Mouse (Mus musculus): ENCODE measurements at regions not wholly inside any gene's neighbourhood (a gene's known extent, or its start where the extent isn't known, plus 50 kb on each side); places are given as distances from the start of the nearest gene placed in this dataset.
A peak's percentile ranks its signal among the peaks of the same experiment; 100 is the strongest.

DNA sequence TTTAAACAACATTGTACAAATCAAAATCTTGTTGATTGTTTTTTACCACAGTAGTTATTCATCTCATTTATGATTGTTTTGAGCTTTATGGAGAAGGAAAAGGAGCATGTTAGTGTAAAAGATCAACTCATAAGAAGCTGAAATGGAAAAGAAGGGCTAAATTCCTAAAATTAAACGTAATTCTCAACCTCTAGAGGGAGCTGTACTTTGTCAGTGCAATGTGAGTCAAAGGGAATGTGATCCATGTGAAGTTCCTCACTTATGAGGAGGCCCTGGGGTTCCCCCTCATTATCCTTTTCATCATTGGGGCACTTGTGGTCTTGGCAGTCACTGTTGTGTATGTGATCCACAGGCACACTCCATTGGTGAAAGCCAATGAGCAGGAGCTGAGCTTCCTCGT, 54.0 kb upstream of the Vmn2r7 start:
- no peak for ATAC-seq (replicated peaks; ENCODE audit: poor library complexity)

DNA sequence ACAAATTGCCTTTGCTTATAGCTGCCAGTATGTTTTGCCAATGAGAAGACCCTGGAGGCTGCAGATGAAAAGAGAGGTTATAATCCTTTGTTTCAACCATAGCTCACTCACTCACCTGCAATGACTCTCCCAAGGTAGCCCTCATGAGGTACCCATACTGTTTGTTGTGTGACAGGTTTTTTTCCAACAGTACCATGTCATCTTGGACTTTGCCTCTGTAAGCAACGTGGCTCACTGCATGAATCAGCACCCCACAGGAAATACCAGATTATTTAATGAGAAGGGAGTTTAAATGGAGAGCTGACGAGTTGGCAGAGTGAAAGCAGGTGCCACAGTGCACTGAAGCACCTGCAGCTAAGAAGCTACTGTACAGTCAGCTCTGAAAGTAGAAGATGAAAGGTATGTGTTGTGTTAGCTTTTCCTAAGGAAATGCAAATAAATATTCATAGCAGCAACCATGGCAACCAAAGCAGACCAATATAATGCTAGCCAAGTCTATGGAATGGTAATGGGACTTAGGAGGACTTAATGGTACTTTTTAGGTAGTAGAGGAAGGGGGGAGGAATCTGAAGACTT, 56.8 kb upstream of the Vmn2r7 start:
- no peak for ATAC-seq (replicated peaks; ENCODE audit: poor library complexity)

DNA sequence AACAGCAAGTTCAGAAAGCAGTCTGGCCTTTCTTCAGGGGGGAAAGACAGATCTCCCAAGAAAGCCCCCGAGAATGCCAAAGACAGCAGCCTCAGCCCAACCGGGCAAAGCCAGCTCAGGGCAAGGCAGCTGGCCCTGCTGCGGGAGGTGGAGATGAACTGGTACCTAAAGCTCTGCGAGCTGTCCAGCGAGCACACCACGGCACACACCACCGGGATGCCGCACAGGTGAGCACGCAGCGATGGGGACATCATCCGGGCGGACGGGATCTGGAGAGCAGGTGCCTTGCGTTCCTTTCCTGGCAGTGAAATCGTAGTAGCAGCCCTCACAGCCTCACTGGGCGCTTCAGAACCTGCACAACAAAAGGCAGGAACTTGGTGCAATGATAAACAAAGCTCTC, 104.7 kb upstream of the Vmn2r7 start:
- ATAC-seq (replicated peaks; ENCODE audit: poor library complexity) = no peak

DNA sequence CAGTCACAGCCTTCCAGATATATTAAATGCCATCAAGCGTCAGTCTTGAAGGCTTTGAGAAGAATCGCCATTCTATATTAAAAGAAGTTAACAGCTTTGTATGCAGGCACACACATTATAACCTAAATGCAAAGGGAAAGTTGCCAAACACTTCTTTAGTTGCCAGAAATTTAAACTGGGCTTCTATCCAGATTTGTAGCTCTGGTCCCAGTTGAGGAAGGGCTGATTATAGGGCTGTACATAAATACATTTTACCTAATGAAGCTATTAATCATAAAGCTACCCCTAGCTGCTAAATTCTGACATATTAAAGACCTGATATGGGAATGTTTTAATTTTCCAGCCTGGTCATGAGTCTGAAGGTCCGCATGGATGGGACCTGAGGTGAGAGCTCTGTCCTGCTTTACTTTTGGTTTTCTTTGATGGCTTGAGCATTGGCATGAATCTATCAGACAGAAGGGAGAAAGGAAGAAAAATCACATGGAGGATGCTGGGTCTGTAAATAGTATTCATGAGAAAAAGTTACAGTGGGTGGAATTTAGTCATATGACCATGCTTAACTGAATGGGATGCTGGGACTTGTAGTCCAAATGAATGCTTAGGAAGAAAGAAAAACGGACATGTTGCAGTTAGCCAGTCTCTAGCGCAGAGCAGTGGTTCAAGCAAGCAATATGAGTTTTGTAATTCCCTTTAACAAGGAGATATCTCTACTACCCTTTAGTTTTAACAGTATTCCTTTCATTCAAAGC, 120.3 kb upstream of the Vmn2r7 start:
- no peak for ATAC-seq (replicated peaks; ENCODE audit: poor library complexity)

DNA sequence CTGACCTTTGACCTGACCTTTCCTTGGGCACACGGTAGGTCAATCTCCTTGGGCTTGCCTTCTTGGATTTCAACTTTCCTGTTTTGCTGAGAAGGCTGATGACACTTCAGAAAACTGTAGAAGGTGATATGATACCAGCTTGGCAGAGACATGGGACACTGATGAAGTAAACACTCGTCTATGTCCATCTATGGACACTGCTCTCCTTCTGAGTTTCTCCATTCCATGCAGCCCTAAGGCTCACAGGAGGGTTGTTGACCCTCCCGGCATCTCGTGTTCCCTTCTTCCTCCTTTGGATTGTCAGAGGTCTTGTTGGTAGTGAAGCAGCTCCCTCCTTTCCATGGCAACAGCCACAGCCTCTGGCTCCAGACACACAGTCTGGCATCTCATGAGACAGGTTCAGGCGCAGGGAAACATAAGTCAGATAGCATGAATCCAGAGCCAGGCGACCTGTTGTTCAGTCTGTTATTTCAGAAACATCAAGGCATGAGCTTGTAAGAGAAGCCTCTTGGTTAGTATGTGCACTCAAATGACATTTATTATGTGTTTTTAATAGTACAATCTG, 120.9 kb upstream of the Vmn2r7 start:
- ATAC-seq (replicated peaks; ENCODE audit: poor library complexity) = no peak

DNA sequence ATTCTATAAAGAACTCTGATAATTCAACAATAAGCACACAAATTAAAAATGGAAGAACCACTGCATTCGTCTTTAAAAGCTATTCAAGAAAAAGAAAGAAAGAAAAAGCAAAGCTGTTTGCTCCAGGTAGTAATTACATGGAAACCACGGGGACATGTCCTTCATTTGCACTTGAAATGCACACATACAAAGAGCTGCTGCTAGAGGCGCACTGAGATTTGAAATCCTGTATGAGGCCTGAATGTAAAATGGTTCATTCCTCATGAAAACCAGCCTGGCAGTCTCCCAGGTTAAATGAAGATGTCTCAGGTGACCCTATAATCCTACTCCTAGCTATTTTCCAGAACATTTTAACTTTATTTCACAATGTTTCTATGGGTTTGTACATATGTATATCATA, 123.7 kb upstream of the Vmn2r7 start:
- ATAC-seq (replicated peaks; ENCODE audit: poor library complexity) = no peak

DNA sequence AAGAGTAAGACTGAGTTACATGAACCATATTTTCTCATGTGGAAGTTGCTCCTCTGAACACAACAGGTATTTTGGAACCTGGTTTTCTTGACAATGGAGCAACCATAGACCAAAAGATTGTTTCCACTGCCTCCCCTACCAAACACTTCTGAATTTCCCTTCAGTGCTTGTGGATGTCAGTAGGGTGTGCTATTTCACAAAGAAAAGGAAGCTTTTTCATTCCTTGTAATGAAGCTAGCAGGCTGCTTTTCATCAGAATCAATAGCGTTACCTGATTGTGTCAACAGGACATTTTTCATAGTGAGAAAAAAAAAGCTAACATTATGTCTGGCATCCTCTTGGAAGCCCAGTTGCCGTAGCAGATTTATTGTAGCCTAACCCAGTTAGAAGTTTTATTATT, 124.8 kb upstream of the Kcnab1 start:
- ATAC-seq (replicated peaks; ENCODE audit: poor library complexity) = no peak

DNA sequence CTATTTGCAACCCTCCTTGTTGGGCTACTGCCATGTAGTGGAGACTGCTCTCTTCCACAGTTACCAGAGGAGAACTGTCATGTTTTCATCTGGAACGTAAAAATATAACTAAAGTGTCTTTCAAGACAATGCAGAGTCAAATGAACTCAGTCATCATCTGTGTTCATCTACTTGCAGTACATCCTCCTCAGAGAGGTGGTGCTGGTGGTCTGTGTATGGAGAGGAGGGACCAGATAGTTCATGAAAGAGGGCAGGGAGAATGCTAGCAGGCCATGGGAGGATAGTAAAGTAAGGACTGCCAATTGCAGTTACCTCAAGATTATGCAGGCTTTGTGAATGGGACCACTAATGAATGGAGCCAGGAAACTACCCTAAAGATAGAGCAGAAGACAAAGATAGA, 121.5 kb upstream of the Kcnab1 start:
- no peak for ATAC-seq (replicated peaks; ENCODE audit: poor library complexity)

DNA sequence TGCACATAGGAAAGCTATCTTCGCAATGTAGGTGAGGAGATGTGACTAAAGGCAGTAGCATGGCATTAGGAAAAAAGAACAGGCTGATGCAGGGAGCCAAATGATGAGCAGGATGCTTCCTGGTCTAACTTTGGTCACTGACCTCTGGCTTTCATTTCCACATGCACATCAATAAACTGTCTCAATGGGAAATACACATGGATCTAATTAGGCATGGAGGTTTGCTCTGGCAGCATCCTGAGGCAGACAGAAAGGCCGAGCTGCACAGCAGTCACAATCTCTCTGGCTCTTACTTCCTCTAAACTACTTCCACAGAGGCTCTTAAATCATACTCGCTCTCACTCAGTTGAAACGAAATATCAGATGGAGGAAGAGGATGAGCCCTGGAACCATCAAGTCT, 112.7 kb upstream of the Kcnab1 start:
- no peak for ATAC-seq (replicated peaks; ENCODE audit: poor library complexity)

DNA sequence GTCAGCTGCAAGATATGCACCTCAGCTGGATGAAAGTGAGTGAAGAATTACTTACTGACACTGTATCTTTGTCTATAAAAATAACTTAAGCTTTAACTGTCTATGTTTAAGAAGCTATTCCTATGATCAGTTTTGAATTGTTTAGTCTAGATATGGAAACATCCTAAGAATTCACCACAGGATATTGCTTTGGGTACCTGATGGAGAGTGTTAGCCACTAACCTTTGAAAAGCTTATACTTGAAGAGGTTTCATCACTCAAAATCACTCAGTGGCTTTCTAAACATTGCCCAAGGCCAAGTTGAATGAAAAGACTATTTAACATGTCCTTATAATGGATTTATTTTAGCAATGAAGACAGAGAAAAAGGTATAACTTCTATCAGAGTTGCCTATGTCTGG, 111.6 kb upstream of the Kcnab1 start:
- no peak for ATAC-seq (replicated peaks; ENCODE audit: poor library complexity)

DNA sequence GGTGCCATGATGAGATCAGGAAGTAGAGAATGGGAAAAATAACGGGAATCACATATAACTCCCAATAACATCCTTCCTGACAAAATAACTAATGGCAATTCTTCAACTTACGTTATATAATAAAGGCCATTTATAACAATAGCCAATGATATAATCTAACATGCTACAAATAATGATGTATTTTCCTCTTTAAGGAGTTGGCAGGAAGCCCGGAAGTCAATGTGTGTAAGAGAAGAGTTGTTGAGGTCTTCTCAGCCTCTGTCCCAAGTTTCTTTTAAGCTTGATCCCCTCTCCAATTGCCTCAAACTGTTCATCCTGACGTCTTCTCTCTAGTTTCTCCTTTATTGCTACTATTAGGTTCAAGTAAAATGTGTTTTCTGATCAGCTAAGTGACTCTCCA, 108.1 kb upstream of the Kcnab1 start:
- no peak for ATAC-seq (replicated peaks; ENCODE audit: poor library complexity)

DNA sequence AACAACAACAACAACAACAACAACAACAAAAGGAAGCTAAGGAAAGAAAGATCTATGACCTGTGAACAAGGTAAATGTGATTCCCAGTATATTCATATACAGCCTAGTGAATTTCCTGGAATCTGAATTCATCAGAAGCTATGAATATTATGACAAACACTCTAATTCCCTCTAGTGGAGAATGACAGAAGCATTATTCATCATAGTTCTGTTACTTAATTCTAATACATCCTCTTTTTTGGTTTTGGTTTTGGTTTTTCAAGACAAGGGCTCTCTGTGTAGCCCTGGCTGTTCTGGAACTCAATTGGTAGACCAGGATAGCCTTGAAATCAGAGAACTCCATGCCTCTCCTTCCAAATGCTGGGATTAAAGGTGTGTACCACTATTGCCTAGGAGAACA, 106.6 kb upstream of the Kcnab1 start:
- peak; percentile 29; the same call in 1 of the 2 replicates for ATAC-seq (replicated peaks; ENCODE audit: poor library complexity)

DNA sequence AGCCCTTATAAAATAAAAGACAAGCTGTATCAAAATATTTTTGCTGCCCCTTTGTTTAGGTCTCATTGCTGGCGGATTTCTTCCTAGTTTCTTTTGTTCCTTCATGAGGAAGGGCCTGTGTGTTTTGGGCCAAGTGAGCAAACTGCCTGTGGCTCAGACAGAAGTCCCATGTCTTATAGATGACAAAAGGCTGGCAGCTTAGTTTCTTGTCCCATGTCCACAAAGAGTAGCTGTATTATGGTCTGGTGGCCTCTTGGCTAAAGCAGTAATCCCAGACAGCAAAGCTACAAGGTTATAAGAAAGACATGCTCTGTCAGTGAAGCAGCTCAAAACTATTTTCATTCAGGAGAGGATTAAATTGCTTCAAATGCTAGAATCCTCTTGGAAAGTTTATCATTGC, 103.1 kb upstream of the Kcnab1 start:
- ATAC-seq (replicated peaks; ENCODE audit: poor library complexity) = no peak

DNA sequence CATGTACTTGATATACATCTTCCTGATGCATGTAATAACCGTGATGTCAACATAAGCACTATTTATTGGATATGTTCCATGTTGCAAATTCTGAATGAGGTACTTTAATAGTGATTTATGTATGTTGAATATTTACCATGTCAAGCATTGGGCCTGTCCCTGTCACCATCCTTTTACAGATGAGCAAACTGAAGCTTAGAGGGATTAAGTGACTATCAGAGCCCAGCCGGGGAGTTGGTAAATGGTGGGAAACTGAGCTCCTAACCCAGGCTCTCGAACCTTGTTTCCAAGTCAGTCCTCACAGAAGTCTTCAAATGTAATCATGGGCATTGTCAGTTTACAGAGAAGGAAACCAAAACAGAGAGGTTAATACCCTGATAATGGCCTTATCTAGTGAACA, 102.6 kb upstream of the Kcnab1 start:
- ATAC-seq (replicated peaks; ENCODE audit: poor library complexity) = no peak

DNA sequence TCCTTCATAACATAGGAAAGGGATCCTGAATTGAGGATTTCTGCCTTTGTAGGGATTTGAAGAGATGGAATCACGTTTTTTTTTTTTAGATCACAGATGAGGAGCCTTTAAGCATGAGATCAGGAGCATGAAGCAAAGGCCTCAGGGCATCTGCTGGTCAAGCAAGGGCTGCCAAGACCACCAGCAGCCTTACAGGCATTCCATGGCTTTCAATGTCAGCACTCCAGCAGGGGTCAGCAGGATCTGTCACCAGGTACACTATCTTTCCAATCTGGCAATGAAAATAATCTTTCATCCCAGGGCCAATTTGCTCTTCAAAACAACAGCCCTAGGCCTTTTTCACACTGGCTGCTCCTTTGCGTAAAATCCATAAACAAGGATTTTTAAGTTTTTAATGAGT, 85.3 kb upstream of the Kcnab1 start:
- no peak for ATAC-seq (replicated peaks; ENCODE audit: poor library complexity)

DNA sequence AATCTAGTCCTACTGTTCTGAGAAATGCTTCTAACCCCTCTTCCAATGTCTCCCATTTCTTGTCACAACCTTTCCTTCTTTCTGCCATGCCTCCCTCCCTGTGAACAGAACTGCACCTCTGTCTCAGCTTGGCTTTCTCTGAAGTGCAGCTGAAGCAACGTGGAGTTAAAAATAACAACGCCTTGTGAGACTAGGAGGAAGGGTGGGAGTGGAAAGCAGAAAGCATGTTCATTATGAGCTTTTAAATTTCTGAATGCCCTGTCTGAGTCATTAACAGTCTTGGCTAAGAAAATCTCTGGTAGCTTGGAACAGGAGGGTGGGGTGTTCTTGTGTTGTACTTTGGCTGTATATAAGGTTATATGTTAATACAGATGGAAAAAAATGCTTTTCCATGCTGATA, 71.6 kb upstream of the Kcnab1 start:
- ATAC-seq (replicated peaks; ENCODE audit: poor library complexity) = no peak

DNA sequence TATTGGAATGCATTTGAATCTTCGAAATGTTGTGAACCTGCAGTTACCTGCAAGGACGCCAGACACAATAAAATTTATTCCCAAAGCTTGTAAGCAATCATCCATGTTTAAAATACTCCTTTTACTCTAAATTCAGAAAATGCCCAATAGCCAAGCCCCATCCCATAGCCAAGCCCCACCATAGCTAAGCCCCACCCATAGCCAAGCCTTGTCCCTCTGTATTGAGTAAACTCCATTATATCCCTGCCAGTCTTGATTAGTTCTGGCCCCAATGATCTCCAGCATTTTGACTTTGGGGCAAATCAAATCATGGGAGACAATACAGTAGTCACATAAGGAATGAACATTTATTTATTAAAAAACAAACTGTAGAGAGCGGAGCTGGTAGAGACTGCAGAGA, 61.3 kb upstream of the Kcnab1 start:
- no peak for ATAC-seq (replicated peaks; ENCODE audit: poor library complexity)

DNA sequence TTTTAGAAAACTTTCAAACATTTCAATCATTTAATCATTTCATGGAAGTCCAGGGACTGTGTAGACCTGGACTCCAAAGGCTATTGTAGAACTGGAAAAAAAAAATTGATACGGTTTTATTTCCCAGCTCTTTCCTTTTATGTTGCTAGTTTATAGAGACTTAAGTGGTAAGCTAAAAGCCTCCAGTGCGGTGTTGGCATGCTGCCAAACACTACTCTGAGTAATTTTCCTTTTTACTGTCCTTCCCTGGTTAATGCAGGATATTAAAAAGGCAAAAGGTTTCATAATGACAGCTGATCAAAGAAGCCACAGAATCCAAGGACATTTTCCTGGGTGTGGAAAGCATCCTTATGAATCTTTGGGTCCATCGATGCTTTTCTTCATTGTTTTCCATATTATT, 53.8 kb upstream of the Kcnab1 start:
- ATAC-seq (replicated peaks; ENCODE audit: poor library complexity) = no peak
